Mouse (Mus musculus): ENCODE measurements around the gene Hnf4a.

DNA sequence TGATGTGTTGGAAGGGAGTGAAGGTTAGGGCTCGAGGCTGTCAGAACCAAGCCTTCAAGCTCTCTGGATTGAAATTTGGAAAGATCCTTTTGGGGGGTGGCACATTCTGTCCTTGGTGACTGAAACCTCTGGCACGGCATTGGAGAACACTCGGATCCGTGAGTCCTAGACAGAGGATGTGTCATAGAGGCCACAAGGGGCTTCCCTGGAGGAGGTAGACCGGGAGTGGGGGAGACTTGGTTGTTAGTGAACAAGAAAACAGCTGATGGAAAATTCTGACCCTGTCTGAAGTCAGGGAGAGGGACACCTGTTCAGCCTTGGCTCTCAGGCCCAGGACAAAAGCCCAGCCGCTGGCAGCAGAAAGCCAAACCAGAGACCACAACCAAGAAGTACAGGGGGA lies 48.4 kb downstream of the Hnf4a start:
- TF ChIP-seq CTCF (IDR thresholded peaks at IDR 0.05; ENCODE audit: low read depth, low read length) = no peak
- no peak for TF ChIP-seq TAL1 (conservative IDR thresholded peaks at IDR 0.05; ENCODE audit: low read depth, low read length)
- TF ChIP-seq GATA1 (IDR thresholded peaks at IDR 0.05; ENCODE audit: borderline replicate concordance, low read length) = no peak
